Mouse (Mus musculus) CH12.LX (cell line): ENCODE data around the gene Fgfr2. TPM values are rescaled to one million over a fixed set of nuclear protein-coding genes. Genes with fewer than 3 reads are reported as not detected.

Experiments
- DNase-seq: peaks from one replicate; pipeline ENCODE4 v3.0.0-alpha.2; 2013; ENCODE audit errors: extremely low read depth
- H3K27ac ChIP-seq: 2 replicates; pipeline ENCODE4 v1.5.1; 2012; ENCODE audit warnings: low read depth, mild to moderate bottlenecking, control low read depth, moderate library complexity; ENCODE audit not compliant: insufficient read depth
- H3K27me3 ChIP-seq: replicated peaks from 2 replicates; pipeline ENCODE3; 2012; ENCODE audit warnings: inconsistent platforms
- H3K36me3 ChIP-seq, 2 experiments: replicated peaks in 1 of 2; 2 replicates each; pipeline versions ENCODE3 to v1.6.1; 2012; ENCODE audit warnings: inconsistent platforms in 1 of 2, low read length in 1 of 2, mild to moderate bottlenecking in 1 of 2, mixed read lengths in 1 of 2, moderate library complexity in 1 of 2; ENCODE audit not compliant: control insufficient read depth in 1 of 2, insufficient read depth in 1 of 2
- H3K4me1 ChIP-seq, 2 experiments: 2 replicates each; pipeline ENCODE4 v1.6.1; 2012; ENCODE audit warnings: inconsistent platforms in 1 of 2, moderate library complexity in 1 of 2; ENCODE audit not compliant: insufficient read depth in 2 of 2, control insufficient read depth in 1 of 2
- H3K4me2 ChIP-seq: 2 replicates; pipeline ENCODE4 v1.6.1; 2012; ENCODE audit warnings: low read depth, mild to moderate bottlenecking, control low read depth; ENCODE audit not compliant: poor library complexity, insufficient read depth, severe bottlenecking
- H3K4me3 ChIP-seq, 3 experiments: fragments of 150-350 bp in 1 of 3; sonication (generic) in 1 of 3; replicated peaks in 1 of 3; 2 replicates each; pipeline versions ENCODE3 to v1.5.1; 2011 to 2012; ENCODE audit warnings: low read depth in 2 of 3, low read length in 2 of 3, mild to moderate bottlenecking in 2 of 3, moderate library complexity in 2 of 3, control low read depth in 1 of 3, improper control_type of control experiment in 1 of 3, inconsistent platforms in 1 of 3, mixed read lengths in 1 of 3; ENCODE audit not compliant: poor library complexity in 1 of 3
- H3K79me2 ChIP-seq: replicated peaks from 2 replicates; pipeline ENCODE4 v1.6.1; 2012; ENCODE audit warnings: mild to moderate bottlenecking, moderate library complexity; ENCODE audit not compliant: control insufficient read depth, poor library complexity, insufficient read depth, severe bottlenecking; ENCODE audit errors: extremely low read depth
- H3K9ac ChIP-seq: 2 replicates; pipeline ENCODE4 v1.6.1; 2012; ENCODE audit warnings: low read depth, mild to moderate bottlenecking, control low read depth, moderate library complexity; ENCODE audit not compliant: insufficient read depth
- H3K9me3 ChIP-seq: replicated peaks from 2 replicates; pipeline ENCODE3; 2012; ENCODE audit warnings: low read length, inconsistent platforms, mixed read lengths
- CTCF ChIP-seq, 2 experiments: IDR thresholded peaks in 1 of 2; conservative IDR thresholded peaks in 1 of 2; 2 replicates each; pipeline ENCODE4 v1.5.1; 2011 to 2012; ENCODE audit warnings: low read depth in 2 of 2, low read length in 2 of 2, improper control_type of control experiment in 1 of 2, inconsistent platforms in 1 of 2, mild to moderate bottlenecking in 1 of 2, moderate library complexity in 1 of 2
- ELF1 ChIP-seq: IDR thresholded peaks from 2 replicates; pipeline ENCODE4 v1.6.1; 2014; ENCODE audit warnings: low read depth, mild to moderate bottlenecking, inconsistent platforms, low read length, improper control_type of control experiment
- ETS1 ChIP-seq: conservative IDR thresholded peaks from 2 replicates; pipeline ENCODE4 v1.6.1; 2012; ENCODE audit warnings: low read depth, mild to moderate bottlenecking, inconsistent platforms, low read length, improper control_type of control experiment, moderate library complexity
- GABPA ChIP-seq: IDR thresholded peaks from 2 replicates; pipeline ENCODE4 v1.6.1; 2012; ENCODE audit warnings: low read depth, low read length, improper control_type of control experiment, inconsistent platforms; ENCODE audit not compliant: insufficient replicate concordance
- MAFK ChIP-seq: IDR thresholded peaks from 2 replicates; pipeline ENCODE4 v1.6.1; 2011; ENCODE audit warnings: low read length, improper control_type of control experiment; ENCODE audit not compliant: insufficient replicate concordance
- MEF2A ChIP-seq: IDR thresholded peaks from 2 replicates; pipeline ENCODE4 v1.6.1; 2014; ENCODE audit warnings: low read depth, mild to moderate bottlenecking, inconsistent platforms, low read length, improper control_type of control experiment, borderline replicate concordance
- POLR2A ChIP-seq: IDR thresholded peaks from 2 replicates; pipeline ENCODE4 v1.6.1; 2011; ENCODE audit warnings: low read depth, mild to moderate bottlenecking, improper control_type of control experiment, low read length
- RAD21 ChIP-seq: IDR thresholded peaks from 2 replicates; pipeline ENCODE4 v1.6.1; 2011; ENCODE audit warnings: low read depth, mild to moderate bottlenecking, low read length, improper control_type of control experiment, moderate library complexity
- RCOR1 ChIP-seq: conservative IDR thresholded peaks from 2 replicates; pipeline ENCODE4 v1.6.1; 2012; ENCODE audit warnings: low read depth, mild to moderate bottlenecking, inconsistent platforms, low read length, improper control_type of control experiment
- TBP ChIP-seq: conservative IDR thresholded peaks from 2 replicates; pipeline ENCODE4 v1.6.1; 2011; ENCODE audit warnings: low read depth, low read length, improper control_type of control experiment
- USF1 ChIP-seq: IDR thresholded peaks from 2 replicates; pipeline ENCODE4 v1.6.1; 2014; ENCODE audit warnings: low read depth, mild to moderate bottlenecking, inconsistent platforms, low read length, improper control_type of control experiment
- ZKSCAN1 ChIP-seq: IDR thresholded peaks from 2 replicates; pipeline ENCODE4 v1.6.1; 2012; ENCODE audit warnings: low read depth, inconsistent platforms, low read length, improper control_type of control experiment, borderline replicate concordance
- ZMIZ1 ChIP-seq: IDR thresholded peaks from 2 replicates; pipeline ENCODE4 v1.6.1; 2012; ENCODE audit warnings: low read depth, mild to moderate bottlenecking, inconsistent platforms, low read length, improper control_type of control experiment
- ZNF384 ChIP-seq: IDR thresholded peaks from 2 replicates; pipeline ENCODE4 v1.6.1; 2012; ENCODE audit warnings: low read depth, low read length, improper control_type of control experiment, inconsistent platforms
- dilution Hi-C: fragments of 300-500 bp; cut with MboI; formaldehyde crosslinking; loops from 2 replicates; pipeline ENCODE4 v1.14.3; 2020; ENCODE audit warnings: low sequenced_read_pairs; ENCODE audit not compliant: extremely low pct_unique_long_range_greater_than_20kb, extremely low pct_ligation_motif_present
- in situ Hi-C: fragments of 300-500 bp; cut with MboI; formaldehyde crosslinking; loops from 3 replicates; pipeline ENCODE4 v1.14.3; 2019; ENCODE audit warnings: low sequenced_read_pairs, low pct_ligation_motif_present, low pct_unique_long_range_greater_than_20kb, mixed read lengths
- polyA plus RNA-seq: library from polyadenylated mRNA; unstranded; fragments of >175 nt; gene quantifications from 2 replicates; pipeline ENCODE4 v1.2.1, GENCODE M21; 2012; ENCODE audit warnings: low read depth; ENCODE audit not compliant: insufficient read length
- total RNA-seq, 2 experiments: library from RNA; depleted of rRNA; stranded (reverse); fragments of 300-350 nt in 1 of 2; fragments of >200 nt in 1 of 2; gene quantifications; 2 replicates each; pipeline ENCODE4 v1.2.3; 2012 to 2014

The Fgfr2 gene
- total and polyA plus RNA-seq, 3 experiments, result not detected

- TF ChIP-seq MEF2A (peak; percentile 24; the same call in 1 of the 2 replicates), ZMIZ1 (no peak), GABPA (no peak), ZNF384 (no peak), USF1 (peak; percentile 50), RCOR1 (no peak)
These were observed 512.5 kb downstream of the Fgfr2 start, which contains the start of gene Lhpp (continued) for GRCm38 (mm10) chr7:132610468-132611318.

- Histone ChIP-seq H3K9me3 (no peaks in the 10 kb centered on the region), H3K79me2 (no peaks in the 10 kb centered on the region), H3K9ac (no peak overlapping the region), H3K4me2 (no peak overlapping the region), H3K27ac (no peak overlapping the region), H3K36me3 (no peaks in the 10 kb centered on the region), H3K4me3 (no peak overlapping the region), H3K27me3 (peaks cover 52% of the 10 kb centered on the region), H3K4me1 (peaks cover 4 to 21% of the 10 kb centered on the region in 2 experiments; a peak in 2 of 4 replicates)
- TF ChIP-seq ELF1 (no peak), TBP (no peak), POLR2A (no peak), ZKSCAN1 (no peak), ZMIZ1 (no peak), MAFK (no peak)
- no peak for DNase-seq
- dilution Hi-C loops, result no loop called here
- in situ Hi-C loops, result no loop called here
These were observed 514.7 kb downstream of the Fgfr2 start for GRCm38 (mm10) chr7:132608316-132609020.

- no peak overlapping the region for H3K4me2 ChIP-seq
- no peak for DNase-seq
- no peak overlapping the region for H3K4me3 ChIP-seq
- peaks cover 78% of the 10 kb centered on the region for H3K27me3 ChIP-seq
- no peaks in the 10 kb centered on the region for H3K9me3 ChIP-seq
- dilution Hi-C loops, result no loop called here
- no peaks in the 10 kb centered on the region for H3K79me2 ChIP-seq
- no peak overlapping the region for H3K9ac ChIP-seq
- no peaks in the 10 kb centered on the region; a peak in 1 of 4 replicates for H3K4me1 ChIP-seq
- no peak overlapping the region for H3K27ac ChIP-seq
- TF ChIP-seq RAD21, result peak; percentile 8
- TF ChIP-seq ETS1, result no peak
- TF ChIP-seq CTCF (conservative IDR thresholded peaks at IDR 0.05 in 1 of 2, IDR thresholded peaks at IDR 0.05 in 1 of 2; ENCODE audit: low read depth in 2 of 2, low read length in 2 of 2), result 0 out of 4 replicates have a peak, but pooled peaks of 1 of the 2 experiments have one; percentile 11
- no peaks in the 10 kb centered on the region for H3K36me3 ChIP-seq
- in situ Hi-C loops, result no loop called here
These were observed 517.5 kb downstream of the Fgfr2 start for GRCm38 (mm10) chr7:132605689-132606088.
